Mouse (Mus musculus) layer of hippocampus, postnatal 14 days (tissue): ENCODE measurements around the gene Casp14. TPM values are rescaled to one million over a fixed set of nuclear protein-coding genes. Genes with fewer than 3 reads are reported as not detected.

ENCODE experiments used
- DNase-seq, 2 experiments: peaks; one replicate each; pipeline ENCODE4 v3.0.0; 2021 to 2022; ENCODE audit warnings: low spot score in 2 of 2, mixed read lengths in 1 of 2
- long read RNA-seq, 2 experiments: library from polyadenylated mRNA; stranded (forward); transcript quantifications; one replicate each; pipeline ENCODE4 v2.0.0; 2021
- total RNA-seq, 2 experiments: library from RNA; stranded (reverse); gene quantifications; 2 replicates each; pipeline ENCODE4 v1.2.3; 2021

Casp14 gene
- total RNA-seq: not detected
- long read RNA-seq, experiment 1: 0 reads
- long read RNA-seq, experiment 2: 0 reads

DNA sequence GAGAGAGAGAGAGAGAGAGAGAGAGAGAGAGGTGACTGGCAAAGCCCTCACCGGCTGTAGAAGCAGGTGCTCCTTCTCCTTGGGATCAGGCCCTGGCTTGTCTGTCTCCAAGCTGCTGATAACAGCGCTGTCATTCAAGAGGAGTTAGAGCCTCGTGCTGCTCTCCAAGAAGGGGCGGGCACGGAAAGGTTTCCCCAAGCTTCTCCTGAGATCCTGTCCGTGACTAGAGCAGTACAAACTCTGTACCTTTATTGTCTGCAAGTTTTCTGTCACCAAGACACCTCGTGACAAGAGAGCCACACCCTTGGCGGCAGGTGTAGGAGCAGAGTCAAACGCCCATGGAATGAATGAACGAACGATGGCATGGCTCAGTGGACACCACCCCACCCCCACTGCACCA lies at the start of gene Casp14:
Casp14 (minus strand) TSS at position 239 of the 400 bp plus-strand sequence.
- DNase-seq: no peak

DNA sequence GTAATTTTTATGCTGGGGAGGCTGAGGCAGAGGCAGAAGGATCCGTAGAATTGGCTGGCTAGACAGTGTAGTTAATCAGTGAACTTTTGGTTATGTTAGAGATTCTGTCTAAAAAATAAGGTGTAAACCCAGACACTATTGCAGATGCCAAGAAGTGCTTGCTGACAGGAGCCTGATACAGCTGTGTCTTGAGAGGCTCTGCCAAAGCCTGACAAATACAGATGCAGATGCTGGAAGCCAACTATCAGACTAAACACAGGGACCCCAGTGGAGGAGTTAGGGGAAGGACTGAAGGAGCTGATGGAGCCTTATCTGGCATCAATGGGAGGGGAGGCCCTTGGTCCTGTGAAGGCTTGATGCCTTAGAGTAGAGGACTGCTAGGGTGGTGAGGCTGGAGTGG lies 47.5 kb upstream of the Casp14 start:
- DNase-seq: no peak

DNA sequence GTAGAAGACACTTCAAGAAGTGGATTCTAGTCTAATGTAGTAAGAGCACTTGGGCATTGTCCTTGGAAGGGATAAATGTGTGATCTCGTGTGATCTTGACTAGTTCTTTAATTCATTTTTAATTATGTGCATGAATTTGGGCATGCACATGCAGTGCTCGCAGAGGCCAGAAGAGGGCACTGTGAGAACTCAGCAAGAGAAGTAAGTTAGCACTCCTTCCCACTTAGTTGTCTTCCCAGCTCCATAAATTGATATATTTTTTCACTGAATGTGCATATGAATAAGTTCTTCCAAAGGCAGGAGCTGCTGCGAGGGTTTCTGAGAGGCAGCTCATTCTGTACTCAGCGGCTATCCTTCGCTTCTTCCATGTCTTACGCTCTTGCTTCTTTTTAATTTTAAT lies 37.9 kb upstream of the Casp14 start:
- peak; percentile 83 to 87 for DNase-seq

DNA sequence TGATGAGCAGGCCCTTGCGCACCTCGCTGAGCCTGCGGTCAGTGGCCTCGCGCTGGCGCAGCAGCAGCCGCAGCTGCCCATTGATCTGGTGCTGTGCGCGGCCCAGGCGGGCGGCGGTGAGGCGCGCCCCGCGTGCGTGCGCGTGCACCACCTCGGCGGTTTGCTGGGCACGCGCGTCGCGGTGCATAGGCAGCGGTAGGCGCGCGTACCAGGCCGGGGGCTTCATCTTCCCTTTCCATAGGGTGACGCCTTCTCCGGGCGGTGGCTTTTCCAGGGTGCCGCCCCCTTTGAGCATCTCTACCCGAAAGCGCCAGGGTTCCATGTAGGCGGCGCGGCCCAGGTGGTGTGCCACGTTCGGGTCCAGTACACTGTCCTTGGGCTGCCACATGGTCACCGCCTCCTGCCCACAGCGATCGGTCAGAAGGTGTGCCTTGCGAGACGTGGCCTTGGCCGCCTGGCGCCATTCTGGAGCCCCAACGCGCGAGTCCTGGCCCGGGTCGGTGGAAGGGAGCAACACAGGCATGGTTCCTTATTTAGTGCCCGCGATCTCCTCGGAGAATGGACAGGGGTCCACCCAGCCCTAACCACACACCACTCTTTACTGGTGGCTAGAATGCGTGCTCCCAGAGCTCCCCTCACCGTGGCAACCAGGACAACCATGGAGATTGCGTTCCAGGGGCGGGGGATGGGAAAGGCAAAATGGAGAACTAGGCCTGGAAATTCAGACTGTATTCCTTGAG lies 34.5 kb upstream of the Casp14 start, which contains the start of gene Ccdc105:
Ccdc105 (minus strand) TSS at position 614 of the 740 bp plus-strand sequence.
- peak; percentile 74 to 76 for DNase-seq

DNA sequence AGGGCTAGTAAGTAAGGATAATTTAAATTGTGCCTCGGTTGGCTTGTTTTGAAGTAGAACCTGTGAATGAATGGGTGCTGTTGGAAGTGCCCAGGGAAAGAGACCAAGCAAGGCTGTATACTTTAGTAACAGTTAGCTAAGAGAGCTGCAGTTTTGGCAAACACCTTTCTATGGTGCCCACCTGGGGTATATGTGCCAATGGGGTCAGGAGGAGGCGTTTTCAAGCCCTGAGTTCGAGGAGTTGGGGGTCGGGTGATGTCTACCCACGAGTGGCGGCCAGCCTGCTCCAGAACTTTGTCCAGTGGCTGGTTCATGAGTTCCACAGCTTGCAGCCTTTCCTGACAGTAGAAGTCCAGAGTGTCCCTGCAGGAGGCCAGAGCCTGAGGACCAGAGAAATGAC lies 30.9 kb upstream of the Casp14 start:
- DNase-seq: no peak

DNA sequence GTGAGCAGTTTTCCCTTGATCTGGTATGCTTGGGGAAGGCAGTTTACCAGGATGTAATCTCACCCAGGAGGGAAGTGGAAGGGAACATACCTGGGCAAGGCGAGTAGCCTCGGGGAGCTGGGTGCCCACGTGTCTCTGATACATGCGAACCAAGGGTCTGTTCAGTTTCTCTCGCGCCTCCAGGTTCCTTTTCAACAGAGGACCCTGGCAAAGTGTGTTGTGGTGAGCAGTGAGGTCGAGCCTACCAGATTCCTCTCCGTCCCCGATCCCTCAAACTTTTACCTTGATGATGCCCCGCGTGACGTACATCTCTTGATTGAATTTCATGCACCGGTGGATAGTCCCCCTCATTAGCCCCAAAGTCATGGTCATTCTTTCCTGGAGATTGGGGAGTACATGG lies 30.1 kb upstream of the Casp14 start:
- DNase-seq: no peak

DNA sequence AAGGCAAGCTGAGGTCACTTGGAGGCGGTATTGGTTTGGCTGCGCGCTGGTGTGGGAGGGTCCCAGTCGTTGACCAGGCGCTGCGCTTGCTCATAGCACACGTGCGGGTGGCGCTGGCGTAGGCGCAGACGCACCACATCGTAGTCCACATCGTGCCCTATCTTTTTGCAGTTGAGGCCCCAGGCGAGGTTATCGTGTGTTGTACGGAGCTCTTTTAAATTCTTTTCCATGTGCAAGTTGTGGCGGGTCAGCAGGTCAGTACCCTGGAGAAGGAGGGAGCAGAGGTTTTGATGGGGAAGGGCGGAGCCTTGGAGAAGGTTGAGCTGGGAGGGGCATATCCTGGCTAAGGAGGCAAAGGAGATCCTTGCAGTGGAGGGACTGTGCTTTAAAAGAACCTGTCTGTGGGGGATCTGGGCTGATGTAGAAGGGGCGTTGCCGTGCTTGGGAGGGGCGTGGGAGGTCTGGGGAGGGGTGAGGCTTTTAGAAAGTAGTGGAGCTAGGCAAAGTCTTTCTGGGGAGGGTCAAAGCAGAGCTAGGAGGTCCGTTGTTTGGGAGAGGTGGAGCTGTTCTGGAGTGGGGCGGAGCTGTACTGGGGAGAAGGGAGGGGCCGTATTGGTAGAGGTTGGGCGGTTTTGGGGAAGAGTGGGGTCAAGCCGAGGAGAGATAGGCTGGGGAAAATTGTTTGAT lies 29.1 kb upstream of the Casp14 start:
- DNase-seq: no peak

DNA sequence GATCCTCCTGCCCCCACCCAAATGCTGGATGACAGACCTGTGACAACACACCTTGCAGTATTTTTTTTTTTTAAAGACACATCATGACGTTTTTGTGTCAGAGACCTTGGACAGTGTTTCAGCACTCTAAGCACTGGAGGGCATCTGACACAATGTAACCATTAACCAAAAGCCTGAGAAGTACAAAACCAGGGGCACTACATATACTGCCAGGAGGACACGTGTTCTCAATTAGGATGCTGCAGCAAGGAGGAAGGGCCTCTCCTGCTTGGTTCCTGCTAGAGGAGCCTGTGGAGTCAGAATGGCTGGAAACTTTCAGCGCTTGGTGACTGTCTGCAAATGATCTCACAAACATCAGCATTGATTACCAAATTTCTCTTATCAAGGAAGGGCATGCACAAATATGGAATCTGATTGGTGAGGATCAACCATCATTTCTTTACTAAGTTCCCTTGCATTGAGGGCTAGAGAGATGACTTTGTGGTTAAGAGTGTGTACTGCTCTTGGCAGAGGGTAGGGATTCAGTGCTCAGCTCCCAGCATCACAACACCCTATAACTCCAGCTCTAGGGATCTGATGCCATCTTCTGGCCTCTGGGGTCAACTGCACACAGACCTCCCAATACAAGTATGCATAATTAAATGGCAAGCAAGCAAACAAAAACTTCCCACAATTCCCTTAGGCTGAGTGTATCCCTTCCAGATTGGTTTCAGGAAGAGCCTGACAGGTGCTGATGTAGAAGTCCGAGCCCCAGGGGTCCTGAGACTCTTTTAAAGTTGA lies 27.5 kb upstream of the Casp14 start:
- DNase-seq: no peak

DNA sequence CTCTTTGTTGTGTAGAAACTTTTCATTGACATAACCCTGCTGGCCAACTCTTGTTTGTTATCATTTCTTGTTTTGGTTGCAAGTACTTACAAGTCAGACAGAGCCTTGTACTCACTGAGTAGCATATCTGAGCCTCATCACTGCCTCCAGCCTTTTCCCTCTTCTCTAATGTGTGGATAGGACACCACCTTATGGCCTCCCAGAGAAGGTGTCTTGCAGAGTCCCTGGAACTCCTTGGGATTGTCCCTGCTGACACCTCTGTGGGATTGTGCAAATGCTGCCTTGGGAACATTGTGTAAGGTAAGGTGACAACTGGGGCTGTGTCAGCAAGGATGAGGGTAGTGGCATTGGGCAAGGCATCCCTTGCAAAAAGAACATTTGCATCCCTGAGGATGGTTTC lies 25.6 kb upstream of the Casp14 start:
- no peak for DNase-seq

DNA sequence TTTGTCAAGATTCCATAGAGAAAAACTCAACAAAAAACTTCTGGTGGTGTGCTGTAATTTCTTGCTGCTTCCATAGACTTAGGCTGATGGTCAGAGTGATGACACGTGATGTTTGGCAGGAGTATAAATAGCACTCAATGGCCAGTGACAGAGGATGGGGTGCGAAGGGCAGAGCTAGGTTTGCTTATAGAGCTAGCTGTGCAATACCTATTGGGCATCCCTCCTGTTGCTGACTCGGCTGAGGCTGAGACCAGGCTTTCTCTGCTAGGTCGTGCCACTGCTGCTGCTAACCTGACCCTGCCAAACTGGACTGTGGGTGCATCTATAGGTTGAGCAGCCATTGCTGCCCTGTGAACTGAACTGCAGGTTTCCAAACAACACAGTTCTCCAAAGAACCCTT lies 21.7 kb upstream of the Casp14 start:
- no peak for DNase-seq

DNA sequence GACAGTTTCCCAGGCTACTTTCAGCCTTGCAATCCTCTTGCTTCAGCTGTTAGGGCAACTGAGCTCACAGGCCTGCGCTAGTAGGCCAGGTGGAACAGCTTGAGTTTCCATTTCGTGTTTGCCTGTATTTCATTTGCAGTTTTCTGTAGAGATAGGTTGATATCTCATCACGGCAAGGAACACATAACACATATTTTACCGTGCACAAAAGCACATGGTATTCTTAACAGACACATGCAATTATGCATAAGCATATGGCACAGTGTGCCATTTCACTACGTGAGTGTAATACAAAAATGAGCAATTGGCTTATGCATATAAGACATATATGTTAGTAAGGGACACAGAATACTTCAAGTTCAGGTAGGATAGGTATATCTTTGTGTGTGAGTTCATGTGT lies 9.8 kb upstream of the Casp14 start:
- no peak for DNase-seq

DNA sequence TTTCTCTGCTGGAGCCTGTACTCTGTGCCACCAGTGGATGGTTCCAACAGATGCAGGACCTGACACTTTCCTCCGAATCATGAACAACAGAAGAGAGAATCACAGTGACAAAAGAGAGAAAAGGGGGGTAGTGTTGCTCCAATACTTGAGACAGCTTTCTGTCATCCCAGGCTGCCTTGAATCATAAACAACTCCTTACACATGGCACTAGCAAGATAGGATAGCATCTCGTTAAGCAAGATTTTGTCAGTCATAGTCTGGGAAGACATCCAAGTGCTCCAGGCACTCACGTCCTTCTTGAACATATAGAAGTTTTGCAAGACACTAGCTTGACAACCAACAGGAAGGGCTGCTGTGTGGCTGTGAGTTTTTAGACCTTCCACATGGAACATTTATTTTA lies 8.9 kb upstream of the Casp14 start:
- no peak for DNase-seq

DNA sequence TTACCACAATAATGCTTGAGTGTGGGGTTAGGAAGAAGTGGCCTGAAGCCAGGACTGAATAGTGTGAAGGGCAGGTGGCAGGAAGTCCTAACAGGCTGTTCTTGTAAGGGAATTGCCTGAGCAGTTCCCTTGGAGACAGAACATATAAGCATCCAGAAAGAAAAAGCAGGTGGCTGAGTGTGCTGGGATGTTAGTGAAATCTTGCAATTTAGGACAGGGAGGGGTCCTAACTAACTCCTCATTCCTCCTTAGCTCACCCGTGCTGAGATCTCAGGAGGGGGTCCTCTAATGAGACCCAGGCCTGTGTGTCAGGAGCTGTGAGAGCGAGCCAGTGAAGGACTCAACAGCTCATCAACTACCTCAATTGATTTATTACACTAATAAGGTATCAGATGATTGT lies 5.3 kb upstream of the Casp14 start:
- no peak for DNase-seq

DNA sequence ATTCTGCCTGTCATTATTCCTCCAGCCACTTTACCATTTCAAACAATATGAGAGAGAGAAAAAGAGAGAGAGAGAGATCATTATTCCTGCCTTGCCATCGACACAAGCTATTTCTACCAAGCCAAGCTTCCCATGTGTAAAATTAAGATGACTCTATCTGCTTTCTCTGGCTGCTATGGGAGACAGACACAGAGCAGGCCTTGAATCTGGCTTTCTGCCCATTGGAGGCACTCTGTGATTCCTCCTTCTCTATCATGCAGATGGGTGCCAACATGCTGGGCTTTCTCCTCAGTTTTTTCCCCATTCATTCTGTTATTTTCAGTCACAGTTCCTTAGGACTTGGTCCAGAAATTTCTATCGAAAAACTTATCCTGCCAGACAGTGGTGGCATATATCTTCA lies 4.6 kb upstream of the Casp14 start:
- peak; percentile 19 to 75 for DNase-seq

DNA sequence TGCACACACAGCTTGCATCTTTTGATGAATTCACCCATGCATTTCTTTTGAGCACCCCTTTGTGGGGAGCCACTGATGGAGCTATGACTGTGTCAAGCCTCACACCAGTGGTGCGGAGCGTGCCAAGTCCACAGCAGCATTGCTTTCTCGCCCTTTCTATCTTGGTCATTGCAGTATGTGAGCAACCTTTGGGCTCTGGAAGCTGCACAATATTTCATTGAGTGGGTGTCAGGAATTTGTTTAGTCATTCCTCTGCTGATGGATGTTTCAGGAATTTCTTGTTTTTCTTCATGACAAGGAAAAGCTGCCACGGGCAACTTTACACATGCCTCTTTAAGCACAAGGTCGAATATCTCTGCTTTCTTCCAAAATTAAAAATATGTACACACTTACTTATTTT lies 3.9 kb upstream of the Casp14 start:
- no peak for DNase-seq

DNA sequence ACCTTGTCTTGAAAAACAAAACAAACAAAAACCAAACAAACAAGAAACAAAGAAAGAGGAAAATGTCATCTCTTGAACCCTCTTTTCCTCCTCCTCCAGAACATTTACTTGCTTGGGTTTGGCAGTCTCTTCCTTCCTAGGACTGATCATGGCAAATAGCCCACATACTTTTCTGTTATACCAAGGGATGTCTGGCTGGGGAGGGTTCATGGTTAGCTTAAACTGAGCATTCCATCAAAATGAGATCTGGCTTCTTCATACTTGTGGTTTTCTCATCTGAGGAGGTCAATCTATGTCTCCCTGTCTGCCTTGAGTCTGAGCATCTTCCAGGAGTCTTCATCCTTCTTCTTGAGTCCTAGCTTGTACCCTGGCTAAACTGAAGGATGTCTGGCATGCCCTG lies 1.9 kb downstream of the Casp14 start:
- DNase-seq: no peak

DNA sequence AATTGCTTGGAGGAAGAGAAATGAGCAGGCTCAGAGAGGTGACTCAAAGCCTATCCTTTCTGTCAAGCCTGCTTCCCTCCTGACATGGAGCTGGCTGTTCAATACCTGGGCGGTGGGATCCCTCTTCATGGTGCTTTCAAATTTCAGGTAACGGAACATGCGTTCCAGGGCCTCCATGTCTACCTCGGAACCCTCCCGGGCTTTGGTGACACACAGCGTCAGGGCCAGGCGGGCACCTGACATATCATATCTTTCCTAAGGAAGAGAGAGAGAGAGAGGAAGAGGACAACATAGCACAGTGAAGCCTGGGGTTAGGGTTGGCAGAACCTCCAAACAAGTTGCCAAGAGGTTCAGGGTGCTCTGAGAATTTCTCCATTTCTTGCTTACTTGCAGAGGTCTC lies 2.9 kb downstream of the Casp14 start:
- DNase-seq: no peak

DNA sequence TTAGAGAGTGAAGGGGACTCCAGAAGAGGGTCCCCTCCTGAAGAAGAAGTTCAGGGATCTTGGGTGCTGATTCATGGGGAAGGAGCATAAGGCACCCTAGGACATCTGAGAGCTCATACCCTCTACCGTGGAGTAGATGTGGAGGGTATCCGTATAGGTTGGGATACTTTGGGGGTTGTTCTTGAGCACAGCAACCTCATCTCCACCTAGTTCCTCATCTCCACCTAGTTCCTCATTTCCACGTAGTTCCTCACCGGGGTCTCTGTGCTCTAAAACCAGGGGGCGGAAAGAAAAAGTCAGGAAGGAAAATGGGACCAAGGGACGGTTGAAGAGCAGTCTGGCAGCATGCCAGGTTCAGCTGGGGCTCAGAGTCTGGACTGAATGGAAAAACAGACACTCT lies 4.0 kb downstream of the Casp14 start:
- no peak for DNase-seq

DNA sequence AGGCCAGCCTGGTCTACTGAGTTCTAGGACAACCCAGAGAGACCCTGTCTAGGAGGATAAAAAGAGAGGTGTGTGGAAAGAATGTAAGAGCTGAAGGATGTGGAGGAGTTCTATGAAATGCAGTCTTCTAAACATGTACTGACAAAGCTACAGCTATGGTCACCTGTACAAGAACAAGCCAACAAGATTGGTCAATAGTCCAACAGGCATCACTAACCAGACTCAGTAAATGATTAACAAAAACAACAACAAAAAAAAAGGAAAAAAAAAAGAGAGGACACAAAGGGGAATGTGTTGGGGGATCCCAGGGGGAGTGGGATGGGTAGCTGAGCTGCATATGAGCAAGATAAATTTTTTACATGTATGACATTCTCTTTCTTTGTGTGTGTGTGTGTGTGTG lies 7.4 kb downstream of the Casp14 start:
- no peak for DNase-seq

DNA sequence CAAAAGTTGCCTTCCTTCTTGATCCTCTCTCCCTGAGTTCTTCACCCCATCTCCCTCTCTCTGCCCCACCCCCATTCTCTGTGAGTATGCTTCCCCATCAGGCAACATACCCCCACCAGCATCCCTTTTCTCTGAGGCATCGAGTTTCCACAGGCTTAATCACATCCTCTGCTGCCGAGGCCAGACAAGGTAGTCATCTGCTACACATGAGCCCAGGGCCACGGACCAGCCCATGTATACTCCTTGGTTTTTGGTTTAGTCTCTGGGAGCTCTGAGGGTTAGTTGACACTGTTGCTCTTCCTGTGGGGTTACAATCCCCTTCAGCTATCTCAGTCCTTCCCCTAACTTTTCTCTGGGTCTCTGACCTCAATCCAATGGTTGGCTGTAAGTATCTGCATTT lies 17.2 kb downstream of the Casp14 start:
- DNase-seq: no peak

DNA sequence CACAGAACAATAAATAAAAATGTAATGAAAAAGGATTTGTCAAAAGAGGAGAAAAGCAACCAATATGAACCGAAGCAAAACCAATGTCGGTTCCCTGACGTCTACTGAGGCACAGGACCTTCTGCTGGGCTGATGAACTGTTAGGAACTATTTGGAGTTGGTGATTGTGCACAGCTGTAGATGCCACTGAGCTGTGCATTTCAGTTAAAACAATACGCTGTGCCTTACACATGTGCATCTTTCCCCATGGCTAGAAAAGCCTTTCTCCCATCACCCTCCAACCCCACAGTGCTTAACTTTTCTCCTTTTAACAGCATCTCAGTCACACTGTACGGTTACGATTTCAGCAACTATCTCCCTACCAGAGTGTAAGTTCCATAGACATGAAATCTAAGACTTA lies 28.1 kb downstream of the Casp14 start:
- no peak for DNase-seq

DNA sequence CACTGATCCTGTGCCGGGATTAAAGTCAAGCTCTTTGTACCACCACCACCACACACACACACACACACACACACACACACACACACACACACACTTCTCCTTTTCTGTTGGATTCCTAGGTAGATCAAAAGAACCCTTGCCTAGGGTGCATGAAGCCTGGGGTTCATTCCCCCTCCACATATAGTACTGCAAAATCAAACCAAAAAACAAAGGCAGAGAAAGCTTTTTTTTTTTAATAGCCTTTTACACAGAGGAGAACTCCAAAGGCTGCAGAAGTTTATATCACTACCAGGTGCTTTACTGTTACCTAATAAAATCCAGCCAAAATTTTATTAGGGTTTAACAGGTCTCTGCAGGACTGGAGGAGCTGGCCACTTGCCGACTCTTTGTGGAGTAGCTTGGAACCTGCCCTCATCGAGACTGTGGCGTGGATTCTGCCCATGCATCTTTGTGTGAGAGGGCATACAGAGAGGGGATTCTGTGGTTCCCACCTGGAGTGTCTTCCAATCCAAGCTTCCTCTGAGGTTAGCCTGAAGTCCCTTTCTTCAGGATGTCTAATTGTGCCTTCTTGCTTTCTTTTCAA lies 31.0 kb downstream of the Casp14 start:
- no peak for DNase-seq
